Mouse (Mus musculus) layer of hippocampus, postnatal 10 days (tissue): ENCODE results near the gene Sart1. TPM values are rescaled to one million over a fixed set of nuclear protein-coding genes. Genes with fewer than 3 reads are reported as not detected.
"Not testable (repeated sequence)": the region's sequence is repeated elsewhere in the genome, so short reads cannot be mapped to it uniquely, and the experiment has no call there.

Source experiments
- DNase-seq, 2 experiments: peaks; one replicate each; pipeline ENCODE4 v3.0.0; 2021; ENCODE audit warnings: low spot score in 2 of 2
- total RNA-seq, 2 experiments: library from RNA; stranded (reverse); gene quantifications; 2 replicates each; pipeline ENCODE4 v1.2.3; 2021

Sart1 gene
- total RNA-seq, 2 experiments from 2014 or later = 84.3 to 95.6 TPM

DNA sequence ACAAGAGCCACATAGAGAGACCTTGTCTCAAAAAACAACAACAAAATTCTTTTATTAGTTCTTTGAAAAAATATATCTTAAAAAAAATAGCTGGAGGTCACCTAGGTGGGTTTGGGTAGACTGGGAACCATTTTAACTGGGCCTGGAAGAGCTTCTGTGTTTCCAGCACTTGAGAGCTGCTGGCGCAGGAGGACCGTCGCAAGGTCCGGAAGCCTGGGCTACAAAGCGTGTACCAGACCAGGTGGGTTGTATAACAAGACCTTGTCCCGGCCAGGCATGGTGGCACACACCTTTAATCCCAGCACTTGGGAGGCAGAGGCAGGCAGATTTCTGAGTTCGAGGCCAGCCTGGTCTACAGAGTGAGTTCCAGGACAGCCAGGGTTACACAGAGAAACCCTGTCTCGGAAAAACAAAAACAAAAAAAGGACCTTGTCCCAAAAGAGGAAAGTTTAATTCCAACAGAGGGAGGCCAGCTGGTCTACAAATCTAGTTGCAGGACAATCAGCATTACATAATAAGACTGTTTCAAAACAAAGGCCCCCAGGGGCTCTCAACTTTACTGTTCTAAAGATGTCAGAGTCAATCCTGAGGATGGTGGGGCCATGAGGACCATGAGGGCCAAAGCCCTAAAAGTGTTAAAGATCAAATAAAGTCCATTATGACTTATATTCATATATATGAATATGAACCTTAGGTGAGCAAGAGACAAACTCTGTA lies 30.4 kb upstream of the Sart1 start:
- no peak for DNase-seq

DNA sequence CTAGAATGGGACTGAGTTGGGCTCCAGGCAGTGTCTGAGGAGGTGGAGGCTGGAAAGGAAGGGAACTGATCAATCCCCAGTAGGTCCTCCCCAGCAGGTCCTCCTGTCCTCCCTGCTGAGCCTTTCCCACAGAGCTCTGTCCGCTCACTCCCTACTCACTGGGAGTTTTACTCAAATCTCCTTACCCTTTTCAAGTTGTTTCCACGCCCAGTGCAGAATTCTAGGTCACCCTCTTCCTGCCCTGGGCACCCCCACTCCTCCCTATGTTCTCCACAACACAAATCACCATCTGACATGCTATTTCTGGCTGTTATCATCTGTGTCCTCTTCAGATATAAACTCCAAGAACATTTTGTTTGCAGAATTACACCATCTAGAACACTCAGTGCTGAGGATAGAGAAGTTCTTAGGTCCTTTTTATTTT lies 26.0 kb upstream of the Sart1 start:
- no peak for DNase-seq

DNA sequence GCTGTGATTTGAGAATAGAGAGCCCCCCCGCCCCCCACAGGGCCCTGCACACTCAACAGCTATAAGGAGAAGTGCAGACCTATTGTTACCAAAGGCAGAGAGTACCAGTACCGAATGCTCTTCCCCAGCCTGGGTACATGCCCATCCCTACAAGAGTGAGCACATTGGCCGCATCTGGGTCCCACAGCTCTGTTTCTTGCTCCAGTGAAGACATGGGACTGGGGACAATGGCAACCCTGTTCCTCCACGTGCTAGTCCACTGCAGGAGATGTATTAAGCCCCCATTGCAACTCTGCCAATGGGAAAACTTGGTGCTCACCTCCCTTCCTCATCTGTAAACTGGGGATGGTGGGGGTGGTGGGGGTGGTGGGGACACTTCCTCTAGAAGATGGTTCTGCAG lies 25.3 kb upstream of the Sart1 start:
- DNase-seq = no peak

DNA sequence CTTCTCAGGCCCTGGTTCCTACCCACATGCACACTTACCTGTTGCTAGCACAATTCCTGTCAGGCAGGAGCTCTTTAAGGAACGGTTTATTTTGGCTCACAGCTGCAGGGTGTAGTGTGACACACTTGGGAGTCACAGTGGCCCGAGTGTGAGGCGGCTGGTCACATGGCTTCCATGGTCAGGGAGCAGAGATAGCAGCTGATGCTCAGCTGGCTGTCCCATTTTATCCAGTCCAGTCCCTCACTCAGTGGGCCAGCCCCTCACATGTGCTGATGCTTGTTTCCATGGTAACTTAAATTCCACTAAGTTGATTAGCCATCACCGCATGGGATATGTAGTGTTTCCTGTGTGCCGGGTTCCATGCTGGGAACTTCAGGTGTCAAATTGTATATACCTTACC lies 23.5 kb upstream of the Sart1 start:
- no peak for DNase-seq

DNA sequence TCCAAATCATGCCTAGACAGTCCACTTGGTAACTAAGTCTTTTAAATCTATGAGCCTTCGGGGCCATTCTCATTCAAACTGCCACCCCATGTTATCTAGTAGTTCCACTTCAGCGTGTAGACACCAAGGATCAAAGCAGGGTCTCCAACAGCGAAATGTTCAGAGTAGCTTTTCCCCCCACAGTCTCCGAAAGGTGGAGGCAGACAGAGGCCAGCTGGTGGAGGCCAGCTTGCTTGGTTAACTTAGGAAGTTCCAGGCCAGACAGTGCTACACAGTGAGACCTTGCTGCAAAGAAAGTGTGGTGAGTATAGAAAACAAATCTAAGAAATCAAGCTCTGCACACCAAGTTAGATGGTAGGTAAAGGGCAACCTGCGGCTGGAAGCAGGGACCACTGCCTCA lies 22.1 kb upstream of the Sart1 start:
- DNase-seq = no peak

DNA sequence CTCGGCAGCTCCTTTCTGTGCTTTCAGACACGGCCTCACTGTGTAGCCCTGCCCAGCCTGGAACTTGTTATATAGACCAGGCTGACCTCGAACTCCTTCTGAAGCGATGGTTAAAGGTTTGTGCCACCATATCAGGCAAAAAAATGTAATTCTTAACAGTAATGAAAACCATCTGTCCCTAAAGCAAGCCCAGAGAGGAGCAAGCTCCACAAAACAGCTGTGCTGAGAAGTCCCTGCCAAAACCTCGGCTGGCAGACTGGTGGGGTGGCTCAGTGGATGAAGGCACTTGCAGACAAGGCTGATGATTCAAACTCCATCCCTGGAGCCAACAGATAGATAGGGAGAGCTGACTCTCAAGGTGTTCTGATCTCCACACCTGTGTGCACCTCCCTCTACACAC lies 20.6 kb upstream of the Sart1 start:
- DNase-seq = no peak

DNA sequence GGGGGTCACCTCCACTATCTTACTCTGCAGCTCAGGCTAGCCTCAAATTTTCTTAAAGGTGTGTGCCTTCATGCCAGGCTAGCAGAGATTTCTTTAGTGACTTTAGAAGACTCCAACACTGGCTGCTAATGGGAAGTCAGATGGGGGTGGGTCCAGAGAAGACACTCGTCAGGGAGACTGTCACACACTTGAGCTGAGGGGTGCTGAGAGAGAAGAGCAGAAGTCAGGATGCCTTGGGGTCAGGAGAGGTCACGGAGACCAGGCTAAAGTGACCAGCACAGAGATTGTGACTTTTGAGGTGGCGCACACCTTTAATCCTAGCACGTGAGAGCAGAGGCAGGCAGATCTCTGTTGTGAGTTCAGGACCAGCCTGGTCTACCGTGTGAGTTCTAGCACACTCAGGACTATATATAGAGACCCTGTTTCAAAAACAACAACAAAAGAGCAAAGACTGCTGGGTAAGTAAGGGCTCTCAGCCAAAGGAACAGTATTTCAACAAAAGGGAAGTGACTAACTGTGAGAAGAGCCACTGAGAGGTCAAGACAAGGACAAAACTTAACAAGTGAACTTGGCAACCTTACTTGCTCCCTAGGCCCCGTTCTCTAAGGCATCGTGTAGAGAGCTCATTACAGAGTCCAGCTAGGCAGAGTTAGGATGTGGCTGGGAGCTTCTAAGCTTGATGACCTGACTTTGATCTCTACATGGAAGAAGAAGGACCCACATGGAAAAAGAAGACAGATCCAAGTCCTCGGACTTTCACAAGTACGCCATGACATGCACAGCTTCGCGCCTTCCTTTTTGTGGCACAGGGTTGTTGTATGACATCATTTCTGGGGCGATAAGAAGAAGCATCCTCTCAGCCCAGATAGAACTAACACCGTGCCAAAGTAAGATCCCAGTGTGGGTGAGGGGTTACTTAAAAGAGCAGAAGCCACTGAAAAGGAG lies 19.8 kb upstream of the Sart1 start:
- DNase-seq = no peak

DNA sequence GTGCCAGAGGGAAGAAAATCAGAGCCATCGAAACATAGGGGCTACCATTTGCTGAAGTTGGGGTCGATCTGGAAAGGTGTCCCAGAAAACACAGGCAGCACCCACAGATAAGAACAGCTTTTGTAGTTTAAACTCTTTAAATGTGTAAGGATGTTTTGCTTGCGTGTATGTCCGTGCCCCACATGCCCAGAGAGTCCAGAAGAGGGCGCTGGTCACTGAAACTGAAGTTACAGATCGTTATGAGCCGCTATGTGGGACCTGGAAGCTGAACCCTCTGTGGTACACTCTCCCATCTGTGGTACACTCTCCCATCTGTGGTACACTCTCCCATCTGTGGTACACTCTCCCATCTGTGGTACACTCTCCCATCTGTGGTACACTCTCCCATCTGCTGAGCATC lies 18.6 kb upstream of the Sart1 start:
- DNase-seq = peak; percentile 54 to 67

DNA sequence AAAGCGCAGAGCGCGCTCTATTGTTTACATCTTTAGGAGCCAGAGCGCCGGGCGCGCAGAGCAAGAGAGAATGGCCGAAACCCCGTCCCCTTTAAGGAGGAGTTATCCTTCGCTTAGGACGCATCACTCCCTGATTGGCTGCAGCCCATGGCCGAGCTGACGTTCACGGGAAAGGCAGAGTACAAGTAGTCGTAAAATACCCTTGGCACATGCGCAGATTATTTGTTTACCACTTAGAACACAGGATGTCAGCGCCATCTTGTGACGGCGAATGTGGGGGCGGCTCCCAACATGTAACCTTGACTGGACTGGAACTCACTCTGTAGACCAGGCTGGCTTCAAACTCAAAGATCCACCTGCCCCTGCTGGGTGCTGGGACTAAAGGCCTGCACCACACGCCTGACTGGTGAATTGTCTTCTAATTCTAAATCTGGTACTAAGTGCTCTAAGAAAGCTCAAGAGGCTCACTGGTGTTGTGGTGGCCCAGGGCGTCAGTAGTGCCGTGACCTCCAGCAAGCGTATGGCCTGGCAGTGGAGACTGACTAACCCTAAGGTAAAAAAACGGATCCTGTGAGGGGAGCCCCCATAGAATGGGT lies 18.1 kb upstream of the Sart1 start:
- peak in 1 of 2 experiments; percentile 43 for DNase-seq

DNA sequence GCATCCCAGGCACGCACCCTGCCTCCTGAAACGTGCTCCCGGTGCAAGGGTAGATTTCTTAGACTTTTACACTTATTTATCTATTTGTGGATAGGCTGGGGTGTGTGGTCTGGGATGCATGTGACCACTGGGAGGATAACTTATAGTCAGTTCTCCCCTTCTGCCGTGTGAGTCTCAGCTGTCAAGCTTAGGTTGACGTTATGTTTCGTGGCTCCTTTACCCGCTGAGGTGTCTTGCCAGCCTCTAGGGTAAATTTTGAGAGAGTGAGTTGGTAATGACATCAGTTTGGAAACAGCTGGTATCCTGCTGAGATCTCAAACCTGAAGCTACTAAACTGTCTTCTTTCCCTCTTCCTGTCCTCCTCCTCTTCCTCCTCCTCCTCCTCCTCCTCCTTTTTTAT lies 17.4 kb upstream of the Sart1 start:
- DNase-seq = no peak

DNA sequence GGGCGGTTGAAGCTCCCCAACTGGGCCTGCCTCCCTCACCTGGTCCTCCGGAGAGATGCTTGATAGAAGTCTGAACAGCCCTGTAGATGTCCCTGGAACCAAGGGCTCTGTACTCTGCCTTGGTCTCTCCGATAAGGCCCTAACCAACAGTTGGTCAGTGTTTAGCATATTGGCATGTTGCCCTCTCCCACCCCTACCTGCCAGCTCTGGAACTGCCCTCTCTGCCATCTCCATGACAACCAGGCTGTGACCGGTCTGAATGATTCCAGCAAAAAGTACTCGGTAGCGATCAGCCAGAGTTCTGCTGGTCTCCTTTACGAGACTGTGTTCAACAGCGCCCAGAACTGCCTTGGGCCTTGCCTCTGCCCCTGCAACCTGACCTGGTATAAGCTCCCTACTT lies 13.8 kb upstream of the Sart1 start, which contains the start of gene Tsga10ip:
TSS of gene Tsga10ip (minus strand) at position 234 of the 400 bp plus-strand sequence.
- no peak for DNase-seq

DNA sequence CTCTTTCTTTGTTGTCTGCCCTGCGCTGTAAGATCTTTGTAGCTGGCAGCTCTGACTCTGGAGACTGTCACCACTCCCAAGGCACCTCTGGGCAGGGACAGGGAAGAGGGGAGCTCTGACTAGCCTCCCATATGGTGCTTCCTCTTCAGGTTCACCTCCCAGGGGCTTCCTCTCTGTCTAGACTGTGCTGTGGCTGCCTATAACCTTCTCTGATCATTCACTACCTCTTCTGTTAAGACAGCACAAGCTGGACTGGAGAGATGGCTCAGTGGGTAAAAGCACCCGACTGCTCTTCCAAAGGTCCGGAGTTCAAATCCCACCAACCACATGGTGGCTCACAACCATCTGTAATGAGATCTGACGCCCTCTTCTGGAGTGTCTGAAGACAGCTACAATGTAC lies 12.6 kb upstream of the Sart1 start:
- not testable (repeated sequence) for DNase-seq

DNA sequence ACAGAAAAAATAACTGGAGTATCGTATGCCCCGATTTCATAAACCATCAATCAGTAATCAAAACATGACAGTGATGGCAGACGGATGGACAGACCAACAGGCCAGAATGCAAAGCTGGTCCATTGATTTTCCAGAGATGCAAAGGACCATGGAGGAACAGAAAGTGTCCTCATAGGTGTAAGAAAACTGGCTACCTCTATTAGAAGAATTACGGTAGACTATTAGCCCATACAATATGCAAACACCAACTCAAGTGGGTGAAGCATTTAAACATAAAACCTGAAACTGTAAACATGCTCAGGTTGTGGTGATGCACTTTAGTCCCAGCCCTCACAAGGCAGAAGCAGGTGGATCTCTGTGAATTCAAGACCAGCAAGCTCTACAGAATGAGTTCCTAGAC lies 6.9 kb upstream of the Sart1 start:
- DNase-seq = no peak

DNA sequence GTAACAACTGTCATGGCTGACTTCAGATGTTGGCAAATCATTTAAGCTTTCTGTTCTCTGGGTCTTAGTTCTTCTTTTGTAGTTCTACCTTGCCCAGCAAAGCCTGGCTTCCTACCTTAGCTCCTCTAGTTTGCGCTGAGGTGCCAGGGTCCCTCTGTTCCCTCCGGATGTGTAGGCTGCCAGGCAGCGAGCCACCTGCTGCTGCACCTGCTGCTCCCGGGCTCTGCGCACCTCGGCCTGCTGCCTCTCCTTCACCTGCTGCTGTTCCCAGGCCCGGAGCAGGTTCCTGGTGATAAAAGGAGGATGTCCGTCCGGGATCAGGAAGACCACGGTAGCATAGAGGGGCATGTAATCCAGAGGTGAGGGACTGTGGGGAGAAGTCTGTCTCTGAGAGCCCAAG lies 5.7 kb upstream of the Sart1 start:
- no peak for DNase-seq

DNA sequence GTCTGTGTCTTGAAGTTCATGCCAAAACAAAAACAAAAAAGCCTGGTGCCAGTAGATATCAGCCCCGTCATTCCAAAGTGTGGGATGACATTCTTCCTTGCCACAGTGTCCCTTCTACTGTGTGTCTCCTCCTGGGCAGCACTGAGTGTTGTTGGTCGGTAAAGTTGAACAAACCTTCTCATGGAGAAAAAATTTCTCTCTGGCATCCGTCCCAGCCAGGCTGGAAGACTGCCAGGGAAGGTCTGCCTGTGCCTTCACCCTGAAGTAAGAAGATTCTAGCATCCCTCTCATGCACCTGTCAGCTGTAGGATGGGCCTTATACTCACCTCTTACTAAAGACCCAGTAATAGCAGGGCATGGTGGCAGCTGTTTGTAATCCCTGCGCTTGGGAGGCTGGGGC lies 4.4 kb upstream of the Sart1 start:
- DNase-seq = no peak

DNA sequence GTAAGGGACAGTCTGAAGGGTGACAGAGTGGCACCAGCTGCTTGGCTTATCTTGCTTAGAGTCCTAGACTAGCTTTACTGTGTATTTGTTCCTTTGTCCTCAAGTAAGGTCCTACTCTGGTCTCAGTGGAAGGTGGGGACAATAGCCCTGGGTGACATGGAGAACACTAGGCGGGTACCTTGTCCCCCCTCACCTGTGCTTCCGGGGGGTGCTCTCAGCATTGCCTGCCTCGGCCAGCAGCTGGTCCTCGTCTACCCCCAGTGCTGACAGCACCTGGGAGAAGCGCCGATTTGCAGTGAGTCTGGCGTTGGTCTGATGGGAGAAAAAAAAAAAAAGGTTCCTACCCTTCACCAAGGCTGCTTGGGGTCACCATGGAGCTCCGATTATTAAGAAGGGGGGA lies 1.9 kb upstream of the Sart1 start:
- no peak for DNase-seq

DNA sequence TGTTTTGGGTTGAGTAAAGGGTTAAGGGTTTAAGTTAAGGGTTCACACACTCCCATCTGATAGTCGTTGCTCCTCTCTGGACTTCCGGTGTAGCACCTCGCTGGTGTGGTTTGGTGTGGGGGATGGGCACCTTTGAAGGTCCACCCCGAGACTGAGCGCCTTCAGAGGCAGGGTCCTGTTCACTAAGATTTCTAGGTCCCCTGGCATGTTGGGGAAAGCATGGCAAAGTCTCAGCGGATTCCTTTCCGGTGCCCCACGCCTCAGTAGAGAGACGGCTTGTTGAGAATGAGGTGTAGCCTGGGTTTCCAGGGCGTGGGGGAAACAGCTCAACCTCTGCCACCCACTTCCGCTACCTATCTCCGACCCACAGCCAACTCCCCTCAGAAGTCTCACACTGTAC lies 1.1 kb upstream of the Sart1 start:
- DNase-seq = no peak

DNA sequence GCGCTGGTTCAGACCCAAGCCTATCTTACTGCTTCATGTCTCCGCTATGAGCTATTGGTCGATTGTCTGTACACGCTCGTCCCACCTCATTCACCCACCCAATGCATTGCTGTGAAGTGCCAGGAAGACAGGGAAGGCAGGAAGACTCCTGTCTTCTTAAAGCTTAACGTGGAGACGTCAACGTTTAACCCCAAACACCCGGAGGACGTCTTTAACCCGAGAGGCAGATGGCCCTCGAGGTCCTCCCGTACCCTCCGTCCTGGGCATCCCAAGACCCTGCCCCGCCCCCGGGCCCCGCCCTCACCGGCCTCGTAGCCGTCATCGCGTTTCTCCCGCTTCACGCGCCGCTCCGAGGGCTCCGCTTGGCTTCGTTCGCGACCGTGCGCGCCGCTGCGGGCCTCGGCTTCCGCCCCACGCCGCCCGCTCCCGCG lies 477 bp downstream of the Sart1 start:
- peak in 1 of 2 experiments; percentile 41 for DNase-seq

DNA sequence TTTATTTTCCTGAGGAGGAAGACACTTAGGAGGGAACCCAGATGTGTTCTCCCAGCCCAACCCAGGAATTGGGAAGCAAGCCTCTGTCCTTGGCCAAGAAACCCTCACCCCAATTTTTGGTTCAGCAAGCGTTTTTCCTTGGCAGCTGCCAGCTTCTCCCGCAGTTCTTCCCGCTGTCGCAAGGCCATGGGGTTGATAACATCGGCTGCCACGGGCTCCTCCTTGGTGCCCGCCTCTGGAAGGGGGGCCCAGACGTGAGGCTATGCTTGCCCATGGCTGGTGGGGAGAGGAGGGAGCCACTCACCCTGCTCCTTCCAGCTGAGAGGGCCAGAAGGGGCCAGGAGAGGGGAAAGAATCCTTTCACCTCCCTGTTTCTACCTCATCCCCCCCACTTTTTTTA lies 3.8 kb downstream of the Sart1 start:
- no peak for DNase-seq

DNA sequence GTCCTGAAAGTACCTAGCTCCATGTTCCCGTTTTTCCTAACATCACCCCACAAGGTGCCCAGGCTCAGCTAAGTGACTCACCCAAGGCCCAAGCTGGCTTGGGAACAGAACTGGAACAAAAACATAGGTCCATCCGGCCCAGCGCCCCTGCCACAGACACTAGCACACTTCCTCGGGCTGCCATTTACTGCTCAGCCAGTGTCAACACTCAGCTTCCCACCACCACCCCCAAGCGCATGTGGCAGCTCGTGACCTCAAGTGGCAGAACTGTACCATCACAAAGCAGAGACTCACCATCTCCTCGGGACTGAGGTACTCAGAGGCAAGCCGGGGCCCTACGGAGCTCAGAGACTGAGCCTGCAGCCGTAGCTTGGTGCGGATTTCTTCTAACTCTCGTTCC lies 5.2 kb downstream of the Sart1 start:
- no peak for DNase-seq

DNA sequence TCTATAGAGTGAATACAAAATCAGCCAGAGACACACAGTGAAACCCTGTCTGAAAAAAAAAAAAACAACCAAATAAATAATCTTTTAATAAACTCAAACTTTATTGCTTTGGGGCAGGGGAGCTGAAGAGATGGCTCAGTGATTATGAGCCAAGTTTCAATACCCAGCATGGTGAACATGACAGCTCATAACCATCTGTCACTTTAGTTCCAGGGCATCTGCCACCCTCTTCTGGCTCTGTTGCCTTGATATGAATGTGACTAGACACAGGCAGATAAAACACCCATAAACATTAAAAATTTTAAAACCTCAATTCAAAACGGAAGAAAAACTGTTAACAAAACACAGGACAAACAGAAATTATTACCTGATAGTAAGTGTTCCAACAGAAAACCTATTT lies 11.1 kb downstream of the Sart1 start:
- DNase-seq = no peak

DNA sequence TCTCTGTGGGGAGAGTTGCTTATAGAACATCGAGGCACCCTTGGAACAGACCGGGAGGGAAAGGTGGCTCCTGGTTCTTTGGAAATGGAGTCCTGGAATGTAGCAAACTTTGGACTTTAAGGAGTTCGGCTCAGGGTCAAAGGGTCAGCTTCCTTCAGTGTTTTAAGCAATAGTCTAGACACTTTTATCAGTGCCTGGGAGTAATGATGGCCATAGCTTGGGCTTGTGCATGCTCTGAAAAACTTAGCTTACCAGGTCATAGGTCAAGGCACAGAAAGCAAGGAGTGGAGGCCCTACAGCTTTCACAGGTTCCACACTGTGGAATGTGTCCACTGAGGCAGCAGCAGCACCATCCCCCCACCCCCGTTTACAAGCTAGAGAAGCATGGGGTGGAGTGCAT lies 13.8 kb downstream of the Sart1 start:
- DNase-seq = no peak
